Mouse (Mus musculus) layer of hippocampus, adult 2 months (tissue): ENCODE data around the gene Lzts3. TPM values are rescaled to one million over a fixed set of nuclear protein-coding genes. Genes with fewer than 3 reads are reported as not detected.

Experiments
- DNase-seq, 2 experiments: peaks; one replicate each; pipeline ENCODE4 v3.0.0; 2022; ENCODE audit warnings: low spot score in 2 of 2
- H3K27ac ChIP-seq: fragments of 200-600 bp; 2 replicates; pipeline ENCODE4 v1.8.1; 2022
- H3K4me3 ChIP-seq: fragments of 200-600 bp; 2 replicates; pipeline ENCODE4 v1.8.1; 2022; ENCODE audit warnings: mild to moderate bottlenecking
- CTCF ChIP-seq: fragments of 200-600 bp; conservative IDR thresholded peaks from 2 replicates; pipeline ENCODE4 v1.8.1; 2022; ENCODE audit warnings: antibody characterized with exemption, mild to moderate bottlenecking, moderate library complexity
- total RNA-seq, 2 experiments: library from RNA; stranded (reverse); gene quantifications; 2 replicates each; pipeline ENCODE4 v1.2.3; 2021

Lzts3 gene
- total RNA-seq, 2 experiments from 2014 or later = 185 to 196 TPM

- H3K27ac ChIP-seq = no peak overlapping the region
- no peak for TF ChIP-seq CTCF
- no peak overlapping the region for H3K4me3 ChIP-seq
- DNase-seq = no peak
Observed at GRCm38 (mm10) chr2:130589157-130589556, 53.4 kb downstream of the Lzts3 start.

- no peak for TF ChIP-seq CTCF
- no peak overlapping the region for H3K27ac ChIP-seq
- no peak for DNase-seq
- H3K4me3 ChIP-seq = no peak overlapping the region
Observed at GRCm38 (mm10) chr2:130588373-130588772, 54.2 kb downstream of the Lzts3 start.

GRCm38 (mm10) chr2:130586016-130586415 lies 56.6 kb downstream of the Lzts3 start:
- peak in 1 of 2 experiments; percentile 46 for DNase-seq
- Histone ChIP-seq H3K27ac (peak overlapping the region; percentile 28; the same call in 1 of the 2 replicates), H3K4me3 (no peak overlapping the region)
- no peak for TF ChIP-seq CTCF

- DNase-seq = no peak
- Histone ChIP-seq H3K4me3 (no peak overlapping the region), H3K27ac (peak overlapping the region; percentile 64; the same call in 1 of the 2 replicates)
- no peak for TF ChIP-seq CTCF
Observed at GRCm38 (mm10) chr2:130583902-130584560, 58.6 kb downstream of the Lzts3 start.

Other genes with a start within 250 kb of the Lzts3 start
- 1 to 10 TPM; 6.6 to 7.5 TPM for gene Cpxm1, start 245.2 kb downstream of the Lzts3 start, total RNA-seq
- gene Gm28372, start 237.6 kb downstream of the Lzts3 start, total RNA-seq = not detected
- not detected for gene 1700020A23Rik, start 237.5 kb downstream of the Lzts3 start, total RNA-seq
- not detected for gene Tmem239, start 236.3 kb downstream of the Lzts3 start, total RNA-seq
- 100 to 1,000 TPM in 1 of 2 experiments, 10 to 100 TPM in 1; 91.3 to 104 TPM for gene Vps16, start 218.5 kb downstream of the Lzts3 start, total RNA-seq
- 10 to 100 TPM; 23.0 to 27.3 TPM for gene Pced1a, start 218.1 kb downstream of the Lzts3 start, total RNA-seq
- 100 to 1,000 TPM; 326 to 341 TPM for gene Ptpra, start 192.5 kb downstream of the Lzts3 start, total RNA-seq
- gene Mrps26, start 79.1 kb downstream of the Lzts3 start, total RNA-seq = 10 to 100 TPM; 82.5 to 86.7 TPM
- not detected for gene Oxt, start 66.6 kb downstream of the Lzts3 start, total RNA-seq
- gene Avp, start 60.2 kb downstream of the Lzts3 start, total RNA-seq = 1 to 10 TPM; 2.1 to 2.6 TPM
- gene Fastkd5, start 12.8 kb downstream of the Lzts3 start, total RNA-seq = 1 to 10 TPM; 8.8 to 8.9 TPM
- gene Ubox5, start 12.8 kb downstream of the Lzts3 start, total RNA-seq = 10 to 100 TPM; 11.0 to 11.7 TPM
- 10 to 100 TPM; 97.6 to 98.1 TPM for gene Ddrgk1, start 21.9 kb upstream of the Lzts3 start, total RNA-seq
- gene Itpa, start 24.8 kb upstream of the Lzts3 start, total RNA-seq = 10 to 100 TPM; 36.0 to 36.8 TPM
- gene Slc4a11, start 54.7 kb upstream of the Lzts3 start, total RNA-seq = under 1 TPM; 0.61 to 0.66 TPM